Mouse (Mus musculus) cerebellum, adult 9-10 months (tissue): ENCODE measurements at regions not wholly inside any gene's neighbourhood (a gene's known extent, or its start where the extent isn't known, plus 50 kb on each side); places are given as distances from the start of the nearest gene placed in this dataset.

Experiments used
- DNase-seq: peaks from one replicate; pipeline ENCODE4 v3.0.0; 2022

- DNase-seq = no peak
These were observed 154.5 kb downstream of the Insig2 start for GRCm38 (mm10) chr1:121177908-121178311.

- no peak for DNase-seq
These were observed 153.7 kb downstream of the Insig2 start for GRCm38 (mm10) chr1:121178611-121179245.

GRCm38 (mm10) chr1:121180273-121181030 lies 151.9 kb downstream of the Insig2 start:
- peak; percentile 74 for DNase-seq

- no peak for DNase-seq
These were observed 143.5 kb downstream of the Insig2 start for GRCm38 (mm10) chr1:121188895-121189294.

- DNase-seq = no peak
These were observed 137.6 kb downstream of the Insig2 start for GRCm38 (mm10) chr1:121194800-121195199.

GRCm38 (mm10) chr1:121215843-121216242 lies 116.5 kb downstream of the Insig2 start:
- no peak for DNase-seq

- DNase-seq = no peak
These were observed 108.1 kb downstream of the Insig2 start for GRCm38 (mm10) chr1:121224250-121224649.

GRCm38 (mm10) chr1:121226466-121227232 lies 105.7 kb downstream of the Insig2 start:
- no peak for DNase-seq

GRCm38 (mm10) chr1:121227233-121227594 lies 105.2 kb downstream of the Insig2 start:
- DNase-seq = no peak

- DNase-seq = no peak
These were observed 88.8 kb downstream of the Insig2 start for GRCm38 (mm10) chr1:121243576-121243975.

GRCm38 (mm10) chr1:121247556-121247955 lies 84.8 kb downstream of the Insig2 start:
- DNase-seq = no peak

GRCm38 (mm10) chr1:121249081-121249480 lies 83.3 kb downstream of the Insig2 start:
- peak; percentile 5 for DNase-seq

GRCm38 (mm10) chr1:121250686-121251085 lies 81.7 kb downstream of the Insig2 start:
- DNase-seq = no peak

GRCm38 (mm10) chr1:121252056-121252455 lies 80.3 kb downstream of the Insig2 start:
- DNase-seq = no peak

- DNase-seq = no peak
These were observed 78.2 kb downstream of the Insig2 start for GRCm38 (mm10) chr1:121254196-121254595.
